Mouse (Mus musculus) monocyte, adult 2 months (primary cell): ENCODE data around the gene Atp5b.

Source experiments
- DNase-seq, 2 experiments: peaks; one replicate each; pipeline ENCODE4 v3.0.0; 2022; ENCODE audit warnings: low spot score in 2 of 2, low read depth in 1 of 2

Atp5b gene

DNA sequence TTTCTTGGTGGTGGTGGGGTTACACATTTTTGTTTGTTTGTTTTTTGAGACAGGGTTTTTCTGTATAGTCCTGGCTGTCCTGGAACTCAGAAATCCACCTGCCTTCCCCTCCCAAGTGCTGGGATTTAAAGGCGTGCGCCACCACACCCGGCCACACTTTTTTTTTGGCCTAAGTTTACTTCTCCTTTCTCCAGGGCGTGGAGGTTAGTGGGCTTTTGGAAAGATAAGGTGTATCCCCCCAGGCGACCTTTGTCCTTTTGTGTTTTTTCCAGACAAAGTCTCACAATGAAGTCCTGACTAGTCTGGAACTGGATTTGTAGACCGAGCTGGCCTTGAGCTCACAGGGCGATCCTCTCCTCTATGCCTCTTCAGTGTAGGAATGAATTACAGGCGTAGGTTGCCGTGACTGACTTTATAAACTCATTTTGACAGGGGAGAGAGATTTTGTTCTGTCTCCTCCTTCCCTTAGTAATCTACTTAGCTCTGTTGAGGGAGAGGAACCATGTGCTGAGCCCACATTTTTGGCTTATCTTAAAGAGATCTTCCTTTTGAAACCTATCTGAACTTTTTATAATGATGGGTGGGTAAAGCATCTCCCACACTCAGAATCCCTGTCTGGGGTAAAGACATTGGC, 12.0 kb downstream of the Atp5b start:
- no peak for DNase-seq

DNA sequence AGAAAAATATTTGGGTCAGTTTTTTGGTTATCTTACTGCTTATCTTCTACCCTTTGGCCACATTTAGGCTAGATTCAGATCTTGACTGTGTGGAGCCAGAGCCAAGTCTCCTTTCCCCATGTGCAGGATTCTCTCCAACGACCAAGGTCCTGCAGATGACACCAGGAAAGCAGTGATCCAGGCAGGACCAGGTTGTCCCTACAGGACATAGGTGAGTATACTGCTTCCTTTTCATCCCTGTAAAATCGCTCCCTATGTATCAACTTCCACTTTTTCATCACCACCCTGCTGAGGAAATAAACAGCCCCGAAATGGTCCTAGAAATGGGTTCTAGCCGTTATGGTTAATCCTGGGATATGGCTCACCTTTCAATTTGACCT, 13.2 kb downstream of the Atp5b start:
- DNase-seq = no peak

DNA sequence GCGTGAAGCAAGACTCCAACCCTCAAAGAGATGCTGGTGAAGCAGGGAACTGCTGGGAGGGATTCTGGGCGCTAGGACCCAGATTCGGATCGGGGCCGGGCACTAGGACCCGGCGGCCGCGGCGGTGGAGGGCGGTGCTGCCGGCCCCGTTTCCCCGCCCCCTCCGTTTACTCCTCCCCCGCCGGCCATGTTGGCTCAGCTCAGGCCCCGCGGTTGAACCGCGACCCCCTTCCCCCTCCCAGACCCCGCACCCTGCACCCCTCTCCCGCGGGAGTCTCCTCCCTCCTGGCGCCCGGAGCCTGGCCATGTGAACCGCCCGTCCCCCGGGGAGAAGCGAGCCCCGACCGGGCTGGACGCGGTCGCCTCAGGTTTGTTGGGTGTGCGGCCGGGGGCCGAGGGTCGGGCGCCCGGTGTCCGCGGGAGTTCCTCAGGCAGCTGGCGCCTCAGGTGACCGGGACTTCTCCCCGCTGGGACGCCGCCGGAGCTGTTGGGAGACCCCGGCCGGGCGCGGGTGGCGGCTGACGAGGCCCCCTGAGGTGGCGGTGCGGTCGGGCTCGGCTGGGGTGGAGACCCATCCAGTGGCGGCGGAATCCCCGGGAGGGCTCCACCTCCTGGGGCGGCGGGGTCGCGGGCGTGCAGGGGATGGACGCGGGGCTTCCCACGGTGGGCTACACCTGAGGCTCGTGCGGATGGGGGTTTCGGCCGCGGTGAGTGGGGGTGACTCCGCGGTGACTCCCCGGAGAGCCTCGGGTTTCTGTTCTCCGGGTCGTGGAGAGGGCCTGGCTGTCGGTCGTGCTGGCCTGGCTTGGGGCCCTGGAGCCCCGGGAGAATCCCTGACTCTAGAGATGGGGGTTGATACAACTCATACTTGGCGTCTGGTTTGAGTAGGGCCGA, 13.9 kb downstream of the Atp5b start:
- peak in 1 of 2 experiments; percentile 64 for DNase-seq

DNA sequence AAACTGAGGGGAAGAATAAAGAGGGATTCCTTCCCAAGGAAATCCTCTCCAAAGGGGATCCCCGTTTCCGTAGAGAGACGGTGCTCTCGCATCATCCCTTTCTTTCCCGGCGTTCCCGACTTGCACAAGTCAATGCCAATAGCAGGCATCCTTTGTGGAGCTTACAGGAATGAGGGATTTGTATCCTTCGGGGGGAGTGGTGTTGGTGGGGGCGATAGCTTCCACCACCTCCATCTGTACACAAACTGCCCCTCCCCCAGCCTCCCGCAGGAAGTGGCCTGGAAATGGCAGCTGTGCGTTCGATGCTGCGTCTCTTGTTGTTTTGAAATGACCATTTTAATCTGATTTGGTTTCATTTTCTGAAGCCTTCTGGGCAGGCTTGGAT, 14.5 kb downstream of the Atp5b start:
- DNase-seq = peak in 1 of 2 experiments; percentile 24

DNA sequence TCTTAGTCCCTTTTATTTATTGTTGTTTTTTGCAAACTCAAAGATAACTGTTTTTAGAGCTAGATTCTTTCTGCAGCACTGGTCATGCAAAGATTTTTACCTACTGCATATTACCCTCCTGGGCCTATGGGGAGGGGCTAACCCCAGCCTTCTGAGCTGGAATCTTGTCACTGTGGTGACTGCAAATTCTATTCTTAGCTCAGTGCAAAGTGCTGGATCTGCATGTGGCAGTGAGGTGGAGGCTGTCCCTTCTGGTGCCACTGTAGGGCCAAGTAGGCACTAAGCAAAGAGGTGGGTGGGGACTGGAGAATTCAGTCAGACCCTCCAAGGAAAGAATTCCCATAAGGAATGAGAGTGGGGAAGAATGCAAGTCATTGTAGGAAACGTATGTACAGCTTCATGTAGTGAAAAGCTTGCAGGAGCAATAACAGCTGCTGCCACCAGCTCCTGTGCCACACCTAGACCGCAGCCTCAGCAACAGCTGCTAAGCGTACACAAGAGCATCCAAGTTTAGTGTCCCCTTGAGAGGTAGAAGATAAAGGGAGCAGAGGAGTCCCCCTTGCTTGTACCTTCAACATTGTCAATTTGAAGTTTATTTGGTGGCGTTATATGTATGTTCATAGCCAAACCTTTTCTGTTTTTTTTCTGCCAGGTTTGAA, 27.2 kb downstream of the Atp5b start:
- DNase-seq = no peak

DNA sequence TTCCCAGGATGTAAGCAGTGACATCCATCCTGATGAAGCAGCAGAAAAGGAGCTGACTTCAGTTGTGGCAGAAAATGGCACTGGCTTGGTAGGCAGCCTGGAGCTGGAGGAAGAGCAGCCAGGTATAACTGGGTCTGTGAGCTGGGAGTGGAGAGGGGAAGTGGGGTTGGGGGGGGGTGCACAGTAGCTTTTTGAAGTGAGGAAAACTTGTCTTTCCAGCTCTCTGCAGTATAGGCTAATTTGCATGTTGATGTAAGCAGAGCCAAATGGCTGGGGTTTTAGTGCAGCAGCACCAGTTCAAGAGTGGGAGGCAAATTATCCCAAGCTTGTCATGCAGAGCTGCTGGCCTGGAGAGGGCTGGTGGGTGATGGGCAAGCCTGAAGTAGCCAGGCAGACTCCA, 28.2 kb downstream of the Atp5b start:
- no peak for DNase-seq

DNA sequence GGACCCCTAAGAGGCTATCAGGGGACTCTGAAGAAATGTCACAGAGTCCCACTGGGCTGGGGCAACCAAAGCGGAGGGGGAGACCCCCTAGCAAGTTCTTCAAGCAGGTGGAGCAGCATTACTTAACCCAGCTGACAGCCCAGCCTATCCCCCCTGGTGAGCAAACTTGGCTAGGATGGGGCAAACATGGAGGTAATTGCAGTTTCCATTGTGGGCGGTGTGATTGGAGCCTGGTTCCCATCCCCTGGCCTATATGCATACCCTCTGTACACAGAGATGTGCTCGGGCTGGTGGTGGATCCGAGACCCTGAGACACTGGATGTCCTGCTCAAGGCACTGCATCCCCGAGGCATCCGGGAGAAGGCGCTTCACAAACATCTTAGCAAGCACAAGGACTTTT, 40.8 kb downstream of the Atp5b start:
- DNase-seq = no peak

DNA sequence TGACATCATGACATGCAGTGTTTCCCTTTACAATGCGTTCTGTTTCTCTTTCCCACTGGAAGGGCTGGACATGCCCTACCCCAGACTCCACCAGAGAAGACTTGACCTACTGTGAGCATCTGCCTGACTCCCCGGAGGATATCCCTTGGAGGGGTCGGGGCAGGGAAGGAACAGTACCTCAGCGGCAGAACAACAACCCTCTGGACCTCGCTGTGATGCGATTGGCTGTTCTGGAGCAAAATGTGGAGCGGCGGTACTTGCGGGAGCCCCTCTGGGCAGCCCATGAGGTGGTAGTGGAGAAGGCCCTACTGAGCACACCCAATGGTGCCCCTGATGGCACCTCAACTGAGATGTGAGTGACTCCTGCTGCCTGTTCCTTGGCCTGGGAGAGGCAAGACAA, 41.8 kb downstream of the Atp5b start:
- DNase-seq = no peak

DNA sequence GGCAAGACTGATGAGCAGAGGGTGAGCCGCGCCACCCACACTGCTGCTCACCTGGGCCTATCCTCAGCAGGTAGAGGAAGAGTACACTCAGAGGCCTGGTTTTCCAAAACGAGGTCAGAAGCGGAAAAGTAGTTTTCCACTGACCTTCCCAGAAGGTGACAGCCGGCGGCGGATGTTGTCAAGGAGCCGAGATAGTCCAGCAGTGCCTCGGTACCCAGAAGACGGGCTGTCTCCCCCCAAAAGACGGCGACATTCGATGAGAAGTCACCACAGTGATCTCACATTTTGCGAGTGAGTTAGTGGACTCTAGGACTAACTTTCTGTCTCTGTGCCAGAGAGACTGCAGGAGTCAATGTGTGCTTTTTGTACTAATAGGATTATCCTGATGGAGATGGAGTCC, 42.9 kb downstream of the Atp5b start:
- no peak for DNase-seq

DNA sequence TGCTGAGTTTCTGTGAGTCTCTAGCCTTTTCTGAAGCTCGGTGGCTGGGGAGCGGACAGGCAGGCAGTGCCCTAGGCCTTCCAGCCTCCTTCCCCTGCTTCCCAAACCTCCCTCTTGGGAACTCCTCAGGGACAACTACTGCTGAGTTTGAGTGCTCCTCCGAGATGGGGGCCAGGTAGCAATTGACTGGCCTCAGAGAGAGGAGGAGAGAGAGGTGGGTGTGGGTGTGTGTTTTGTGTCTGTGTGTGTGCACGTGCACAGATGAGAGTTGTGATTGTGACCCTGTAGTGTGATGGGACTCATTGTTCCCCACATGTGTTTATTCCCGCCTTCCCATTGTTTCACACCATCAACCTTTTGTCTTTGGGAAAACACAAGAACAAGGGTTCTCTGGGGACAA, 44.4 kb downstream of the Atp5b start:
- DNase-seq = no peak

DNA sequence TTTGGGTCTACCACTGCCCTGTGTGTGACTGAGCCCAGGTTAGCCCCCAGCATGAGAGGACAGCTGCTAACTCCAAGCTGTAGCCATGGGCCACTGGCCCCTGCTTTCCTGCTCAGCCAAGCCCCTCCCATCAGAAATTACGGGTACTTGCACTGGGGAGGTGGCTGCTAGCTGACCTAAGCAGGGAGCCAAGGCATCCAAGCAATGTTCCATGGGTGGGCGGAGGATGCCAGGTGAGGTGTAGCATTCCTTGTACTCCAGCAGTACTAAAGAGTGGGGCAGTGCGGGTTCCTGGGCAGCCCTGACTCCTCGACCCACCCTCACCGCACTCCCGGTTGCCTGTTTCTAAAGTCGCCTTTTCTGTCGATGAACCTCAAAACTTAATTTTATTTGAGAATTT, 45.1 kb downstream of the Atp5b start:
- DNase-seq = no peak

DNA sequence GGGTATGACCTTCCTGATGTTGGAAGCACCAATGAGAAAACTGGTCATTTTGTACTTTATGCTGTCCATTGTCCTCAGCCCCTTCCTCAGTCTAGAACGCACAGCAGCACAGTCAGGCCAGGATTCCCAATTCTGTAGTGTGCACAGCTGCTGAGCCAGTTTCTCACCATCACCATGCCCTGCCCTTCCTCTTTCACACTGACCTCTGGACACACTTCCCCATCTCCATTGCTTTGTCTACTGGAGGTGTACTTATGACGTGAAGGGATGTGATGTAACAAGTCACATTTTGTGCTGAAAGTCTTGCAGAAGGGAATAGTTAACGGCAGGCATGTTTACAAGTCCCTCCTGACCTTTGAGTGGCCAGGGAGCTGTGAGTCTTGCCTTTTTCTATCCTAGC, 48.2 kb downstream of the Atp5b start:
- DNase-seq = peak; percentile 58

DNA sequence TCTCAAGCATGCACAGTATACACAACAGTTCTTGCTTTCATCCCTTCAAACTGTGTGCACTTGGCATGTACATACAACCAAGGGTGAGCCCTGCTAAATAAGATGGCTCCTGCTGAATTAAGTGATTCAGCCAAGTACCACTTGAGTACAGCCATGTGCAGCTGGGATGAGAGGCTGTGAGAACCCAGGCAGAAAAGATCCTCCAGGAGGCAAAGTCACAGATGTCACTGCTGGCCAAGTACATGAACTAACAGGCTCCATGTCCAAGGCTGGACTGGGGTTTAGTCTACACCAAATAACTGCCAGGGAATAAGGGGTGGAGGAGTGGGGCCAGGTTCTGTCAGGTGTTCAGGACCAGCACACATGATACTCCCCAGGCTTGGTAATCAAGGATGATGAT, 48.7 kb downstream of the Atp5b start:
- no peak for DNase-seq

DNA sequence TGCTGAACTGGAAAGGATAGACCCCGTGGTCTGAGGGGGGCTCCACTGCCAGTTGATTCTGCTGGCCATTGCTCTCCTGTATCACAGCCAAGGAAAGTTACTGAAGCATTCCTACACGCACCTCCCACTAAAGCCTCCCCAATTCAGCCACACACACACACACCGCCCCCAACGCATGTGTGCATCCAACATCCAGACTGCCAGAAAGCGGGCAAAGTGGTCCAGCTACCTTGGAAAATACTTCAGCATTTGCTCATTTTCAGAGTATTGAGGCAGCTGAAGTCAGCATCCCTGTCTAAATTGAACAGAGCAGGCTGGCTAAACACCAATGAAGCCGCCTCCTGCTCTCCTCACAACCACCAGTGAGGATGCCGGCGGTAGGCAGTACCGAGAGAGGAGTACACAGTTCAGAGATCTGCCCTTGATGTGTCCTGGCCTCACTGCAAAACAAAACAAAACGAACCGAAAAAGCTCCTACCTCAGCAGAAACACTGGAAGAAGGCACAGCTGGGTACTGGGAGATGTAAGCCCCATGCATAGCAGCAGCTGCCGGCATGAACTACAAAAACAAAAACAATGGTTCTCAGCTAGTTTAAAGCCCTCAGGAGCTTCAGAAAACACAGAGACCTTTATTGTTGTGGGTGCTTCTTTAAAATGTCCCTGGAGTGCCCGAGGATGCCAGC, 50.7 kb downstream of the Atp5b start:
- DNase-seq = no peak

DNA sequence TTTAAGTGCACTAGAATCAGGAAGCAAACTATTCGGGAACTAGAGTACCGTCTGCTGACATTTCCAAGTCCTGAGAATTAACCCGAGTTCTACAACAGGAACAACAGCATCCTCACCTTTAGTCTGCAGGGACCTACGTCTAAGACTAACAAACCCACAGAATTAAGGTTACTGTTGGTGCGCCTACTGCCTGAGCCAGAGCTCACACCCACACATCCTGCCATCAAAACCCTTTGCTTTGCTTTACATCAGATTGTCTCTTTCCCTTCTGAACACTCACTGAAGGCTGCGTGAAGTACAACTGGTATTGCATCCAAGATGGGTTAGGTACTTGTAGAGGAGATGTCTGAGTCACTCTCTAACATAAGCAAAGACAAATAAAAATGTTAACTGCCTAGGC, 52.3 kb downstream of the Atp5b start:
- DNase-seq = no peak
